Mouse (Mus musculus): ENCODE measurements at regions not wholly inside any gene's neighbourhood (a gene's known extent, or its start where the extent isn't known, plus 50 kb on each side); places are given as distances from the start of the nearest gene placed in this dataset.

- Histone ChIP-seq H3K36me3 (no peaks in the 10 kb centered on the region), H3K4me1 (no peaks in the 10 kb centered on the region), H3K27ac (replicated peaks) (no peak overlapping the region), H3K27me3 (no peaks in the 10 kb centered on the region), H3K4me2 (replicated peaks) (no peak overlapping the region), H3K9me3 (no peaks in the 10 kb centered on the region), H3K9ac (replicated peaks) (no peak overlapping the region), H3K4me3 (no peak overlapping the region)
- ATAC-seq (ENCODE audit: low FRiP score, low read depth) = no peak
- WGBS = 96% methylated on average over 1 of the region's 1 CpGs
These were observed 530.3 kb upstream of the Lrrc6 start for GRCm38 (mm10) chr15:67030975-67031374.

DNA sequence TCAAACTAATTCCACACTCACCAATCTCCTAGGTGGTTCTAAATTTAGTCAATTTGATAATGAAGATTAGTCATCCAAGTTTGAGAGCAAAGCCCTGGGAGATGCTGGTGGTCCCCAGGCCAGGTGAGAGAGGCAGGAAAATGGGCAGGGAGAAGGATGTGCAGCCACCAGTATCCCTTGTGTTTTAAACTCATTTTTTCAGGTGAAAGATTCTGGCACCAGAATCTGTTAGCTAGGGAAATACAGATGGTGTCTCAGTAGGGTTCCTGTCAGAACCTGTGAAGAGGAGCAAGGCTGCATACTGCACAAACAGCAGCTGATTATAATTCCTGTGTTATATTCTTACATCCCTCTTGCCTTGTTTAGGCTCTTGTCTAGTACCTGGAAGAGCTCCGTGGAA lies 527.5 kb upstream of the Lrrc6 start:
- no peaks in the 10 kb centered on the region for H3K27me3 ChIP-seq
- H3K9me3 ChIP-seq = no peaks in the 10 kb centered on the region
- H3K36me3 ChIP-seq = no peaks in the 10 kb centered on the region
- no peak overlapping the region for H3K9ac ChIP-seq (replicated peaks)
- no peak overlapping the region for H3K4me3 ChIP-seq
- H3K27ac ChIP-seq (replicated peaks) = no peak overlapping the region
- ATAC-seq (ENCODE audit: low FRiP score, low read depth) = no peak
- WGBS = 82% methylated on average over 1 of the region's 1 CpGs
- no peaks in the 10 kb centered on the region for H3K4me1 ChIP-seq
- no peak overlapping the region for H3K4me2 ChIP-seq (replicated peaks)

- no peak overlapping the region for H3K9ac ChIP-seq (replicated peaks)
- no peaks in the 10 kb centered on the region for H3K36me3 ChIP-seq
- no peaks in the 10 kb centered on the region for H3K4me1 ChIP-seq
- WGBS = 83% methylated on average over 2 of the region's 2 CpGs
- H3K4me3 ChIP-seq = no peak overlapping the region
- no peak overlapping the region for H3K27ac ChIP-seq (replicated peaks)
- H3K27me3 ChIP-seq = no peaks in the 10 kb centered on the region
- no peak for ATAC-seq (ENCODE audit: low FRiP score, low read depth)
- no peak overlapping the region for H3K4me2 ChIP-seq (replicated peaks)
- H3K9me3 ChIP-seq = no peaks in the 10 kb centered on the region; the same call in 1 of the 2 replicates
These were observed 527.0 kb upstream of the Lrrc6 start for GRCm38 (mm10) chr15:67027751-67028150.

DNA sequence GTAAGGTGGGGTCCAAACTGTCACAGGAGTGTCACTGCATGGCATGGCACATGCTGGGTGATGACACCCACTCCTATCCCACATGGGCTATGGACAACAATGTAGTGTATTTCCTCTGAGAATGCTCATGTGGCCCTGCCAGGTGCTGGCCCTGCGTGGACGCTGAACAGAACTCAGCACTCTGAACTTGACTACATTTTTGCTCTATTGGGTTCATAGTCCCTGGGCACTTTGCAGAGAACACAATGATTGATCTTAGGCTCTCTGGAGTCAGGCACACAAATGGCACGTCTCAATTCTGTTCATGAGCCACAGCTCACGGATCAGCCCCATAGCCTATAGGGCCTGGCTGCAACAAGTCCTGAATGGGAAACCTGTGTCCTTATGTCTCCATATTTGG lies 525.0 kb upstream of the Lrrc6 start:
- H3K27ac ChIP-seq (replicated peaks) = no peak overlapping the region
- H3K4me3 ChIP-seq = no peak overlapping the region
- WGBS = 91% methylated on average over 4 of the region's 4 CpGs
- no peak overlapping the region for H3K4me2 ChIP-seq (replicated peaks)
- H3K4me1 ChIP-seq = no peaks in the 10 kb centered on the region
- no peak for ATAC-seq (ENCODE audit: low FRiP score, low read depth)
- H3K27me3 ChIP-seq = no peaks in the 10 kb centered on the region
- H3K9me3 ChIP-seq = no peaks in the 10 kb centered on the region; the same call in 1 of the 2 replicates
- no peaks in the 10 kb centered on the region for H3K36me3 ChIP-seq
- no peak overlapping the region for H3K9ac ChIP-seq (replicated peaks)

DNA sequence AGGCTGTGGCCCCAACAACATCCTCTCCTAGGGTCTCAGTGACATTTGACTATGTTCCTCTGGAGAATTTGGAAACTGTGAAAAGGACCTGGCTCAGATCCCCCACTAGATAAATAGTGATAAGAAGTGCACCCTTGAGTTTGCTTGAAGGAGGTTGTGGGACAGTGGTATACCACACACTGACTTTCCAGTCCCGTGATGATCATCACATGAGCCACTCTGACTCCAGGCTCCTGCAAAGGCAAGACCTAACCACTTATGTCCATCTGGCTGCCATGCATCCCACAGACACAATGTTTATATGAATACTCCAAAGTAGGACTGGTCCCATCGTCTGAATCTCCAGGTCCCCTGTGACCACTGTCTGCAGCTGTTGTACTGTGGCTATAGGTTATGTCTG lies 523.7 kb upstream of the Lrrc6 start:
- no peaks in the 10 kb centered on the region for H3K36me3 ChIP-seq
- WGBS = 77% methylated on average over 2 of the region's 2 CpGs
- no peaks in the 10 kb centered on the region; the same call in 1 of the 2 replicates for H3K9me3 ChIP-seq
- H3K9ac ChIP-seq (replicated peaks) = no peak overlapping the region
- no peak overlapping the region for H3K4me2 ChIP-seq (replicated peaks)
- no peak overlapping the region for H3K27ac ChIP-seq (replicated peaks)
- no peak overlapping the region for H3K4me3 ChIP-seq
- H3K27me3 ChIP-seq = no peaks in the 10 kb centered on the region
- no peak for ATAC-seq (ENCODE audit: low FRiP score, low read depth)
- 0 out of 2 replicates have a peak, but pooled peaks cover 2% of the 10 kb centered on the region for H3K4me1 ChIP-seq

- Histone ChIP-seq H3K36me3 (no peaks in the 10 kb centered on the region), H3K9ac (replicated peaks) (no peak overlapping the region), H3K4me3 (no peak overlapping the region), H3K27ac (replicated peaks) (no peak overlapping the region), H3K27me3 (no peaks in the 10 kb centered on the region), H3K9me3 (no peaks in the 10 kb centered on the region; the same call in 1 of the 2 replicates), H3K4me1 (0 out of 2 replicates have a peak, but pooled peaks cover 2% of the 10 kb centered on the region), H3K4me2 (replicated peaks) (no peak overlapping the region)
- WGBS = 93% methylated on average over 1 of the region's 1 CpGs
- no peak for ATAC-seq (ENCODE audit: low FRiP score, low read depth)
These were observed 522.4 kb upstream of the Lrrc6 start for GRCm38 (mm10) chr15:67023081-67023480.

GRCm38 (mm10) chr15:67021391-67021790 lies 520.7 kb upstream of the Lrrc6 start:
- WGBS = 85% methylated on average over 5 of the region's 5 CpGs
- Histone ChIP-seq H3K36me3 (no peaks in the 10 kb centered on the region), H3K27ac (replicated peaks) (no peak overlapping the region), H3K9ac (replicated peaks) (no peak overlapping the region), H3K9me3 (no peaks in the 10 kb centered on the region; the same call in 1 of the 2 replicates), H3K4me3 (no peak overlapping the region), H3K4me2 (replicated peaks) (no peak overlapping the region), H3K27me3 (no peaks in the 10 kb centered on the region), H3K4me1 (0 out of 2 replicates have a peak, but pooled peaks cover 2% of the 10 kb centered on the region)
- ATAC-seq (ENCODE audit: low FRiP score, low read depth) = no peak

DNA sequence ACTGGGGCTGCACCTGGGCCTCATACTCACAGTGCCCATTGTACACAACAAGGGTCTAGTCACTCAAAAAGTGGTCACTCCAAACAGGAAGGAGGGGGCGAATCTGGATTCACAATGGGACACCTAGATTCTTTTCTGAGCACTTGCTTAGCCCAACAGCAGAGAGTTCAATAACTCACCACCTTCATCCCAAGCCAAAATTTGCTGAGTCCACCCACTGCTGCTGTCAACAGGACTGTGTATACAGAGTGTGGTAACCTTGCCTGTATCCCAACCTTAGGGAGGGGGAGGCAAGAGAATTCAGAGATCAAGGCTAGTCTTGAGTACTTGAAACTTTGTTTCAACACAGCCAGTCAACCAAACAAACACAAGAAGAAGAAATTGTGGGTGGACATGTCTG lies 519.2 kb upstream of the Lrrc6 start:
- 0 out of 2 replicates have a peak, but pooled peaks cover 2% of the 10 kb centered on the region for H3K4me1 ChIP-seq
- H3K9ac ChIP-seq (replicated peaks) = no peak overlapping the region
- no peak overlapping the region for H3K4me3 ChIP-seq
- no peak for ATAC-seq (ENCODE audit: low FRiP score, low read depth)
- no peak overlapping the region for H3K27ac ChIP-seq (replicated peaks)
- 78% methylated on average over 1 of the region's 1 CpGs for WGBS
- H3K4me2 ChIP-seq (replicated peaks) = no peak overlapping the region
- no peaks in the 10 kb centered on the region for H3K27me3 ChIP-seq
- H3K36me3 ChIP-seq = no peaks in the 10 kb centered on the region
- no peaks in the 10 kb centered on the region; the same call in 1 of the 2 replicates for H3K9me3 ChIP-seq

DNA sequence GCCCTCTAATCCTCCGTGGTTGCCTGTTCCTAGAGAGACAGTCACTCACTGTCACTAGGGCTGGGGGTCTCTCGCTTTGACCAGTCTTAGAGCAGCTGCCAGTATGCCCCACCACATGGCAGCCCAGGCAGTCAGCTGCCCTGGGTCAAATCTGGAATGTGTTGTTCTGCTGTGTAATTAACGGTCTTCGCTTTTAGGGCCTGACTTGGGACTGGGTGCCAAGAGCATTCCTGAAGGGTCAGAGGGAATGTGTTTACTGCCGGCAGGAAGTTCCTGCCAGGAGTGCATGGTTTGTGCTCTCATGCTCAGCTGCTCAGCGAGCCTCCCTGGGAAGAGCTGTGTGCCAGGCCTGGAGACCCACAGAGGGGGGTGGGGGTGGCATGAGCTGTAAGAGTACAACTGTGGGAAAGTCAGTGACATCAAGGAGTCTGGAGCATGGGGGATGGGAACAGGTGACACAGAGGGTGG lies 518.5 kb upstream of the Lrrc6 start:
- H3K4me1 ChIP-seq = 0 out of 2 replicates have a peak, but pooled peaks cover 2% of the 10 kb centered on the region
- H3K9me3 ChIP-seq = no peaks in the 10 kb centered on the region; the same call in 1 of the 2 replicates
- no peak for ATAC-seq (ENCODE audit: low FRiP score, low read depth)
- no peak overlapping the region for H3K9ac ChIP-seq (replicated peaks)
- no peak overlapping the region for H3K27ac ChIP-seq (replicated peaks)
- 46% methylated on average over 6 of the region's 6 CpGs for WGBS
- H3K4me2 ChIP-seq (replicated peaks) = no peak overlapping the region
- H3K4me3 ChIP-seq = no peak overlapping the region
- H3K36me3 ChIP-seq = no peaks in the 10 kb centered on the region
- H3K27me3 ChIP-seq = no peaks in the 10 kb centered on the region

All from midbrain, embryonic 12.5 days (tissue).